Mouse (Mus musculus) granulocyte monocyte progenitor cell, adult 5-6 weeks (primary cell): ENCODE results near the gene Zswim4. TPM values are rescaled to one million over a fixed set of nuclear protein-coding genes. Genes with fewer than 3 reads are reported as not detected.

Experiments
- ATAC-seq: replicated peaks from 2 replicates; pipeline ENCODE4 v1.8.0; 2016; ENCODE audit warnings: mild to moderate bottlenecking, moderate TSS enrichment, inconsistent platforms; ENCODE audit not compliant: poor library complexity, severe bottlenecking
- total RNA-seq, 2 experiments: library from RNA; stranded (forward) in 1 of 2; stranded (reverse) in 1 of 2; fragments of 200-712, 200-1000 nt in 1 of 2; fragments of >200 nt in 1 of 2; fragmentation: Nextera tagmentation in 1 of 2; gene quantifications; 2 replicates each; pipeline ENCODE4 v1.2.3; 2014 to 2017

Gene Zswim4
- total RNA-seq, 2 experiments from 2014 or later, result 4.6 to 4.8 TPM

DNA sequence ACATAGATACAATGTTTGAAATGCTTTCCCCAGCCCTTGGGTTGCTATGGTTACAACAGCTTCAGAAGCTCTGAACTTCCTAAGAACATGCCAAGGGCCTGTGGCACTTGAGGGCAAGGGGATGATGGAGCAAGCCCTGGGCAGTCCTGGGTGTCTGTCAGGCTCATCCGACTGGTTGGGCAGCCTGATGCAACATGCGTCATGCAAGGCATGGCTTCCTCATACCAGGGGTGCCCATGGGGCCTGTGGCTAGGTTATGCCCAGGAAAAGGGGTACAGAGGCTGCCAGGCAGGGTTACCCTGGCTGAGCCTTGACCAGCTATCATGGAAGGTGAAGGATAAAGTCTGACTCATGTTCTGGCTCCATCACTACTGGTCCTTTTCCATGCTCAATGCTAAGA, 3.8 kb downstream of the Zswim4 start:
- ATAC-seq, result peak; percentile 31

DNA sequence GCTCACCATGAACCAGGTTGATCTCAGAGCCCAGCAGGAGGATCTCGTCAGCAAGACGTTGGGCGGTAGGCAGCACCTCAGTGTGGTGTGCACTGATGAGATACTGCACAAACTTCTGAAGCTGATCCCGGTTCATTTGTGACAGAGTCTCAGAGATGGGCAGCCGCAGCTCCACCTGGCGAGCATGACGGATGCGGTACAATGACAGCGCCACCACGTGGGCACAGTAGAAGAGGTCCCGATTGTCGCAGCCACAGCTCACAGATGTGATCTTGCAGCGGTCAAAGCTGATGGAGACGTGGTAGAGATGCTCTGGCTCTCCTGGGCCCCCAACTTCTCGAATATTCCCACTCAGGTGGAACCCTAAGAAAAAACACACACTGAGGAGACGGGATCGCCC, 6.1 kb downstream of the Zswim4 start:
- no peak for ATAC-seq

DNA sequence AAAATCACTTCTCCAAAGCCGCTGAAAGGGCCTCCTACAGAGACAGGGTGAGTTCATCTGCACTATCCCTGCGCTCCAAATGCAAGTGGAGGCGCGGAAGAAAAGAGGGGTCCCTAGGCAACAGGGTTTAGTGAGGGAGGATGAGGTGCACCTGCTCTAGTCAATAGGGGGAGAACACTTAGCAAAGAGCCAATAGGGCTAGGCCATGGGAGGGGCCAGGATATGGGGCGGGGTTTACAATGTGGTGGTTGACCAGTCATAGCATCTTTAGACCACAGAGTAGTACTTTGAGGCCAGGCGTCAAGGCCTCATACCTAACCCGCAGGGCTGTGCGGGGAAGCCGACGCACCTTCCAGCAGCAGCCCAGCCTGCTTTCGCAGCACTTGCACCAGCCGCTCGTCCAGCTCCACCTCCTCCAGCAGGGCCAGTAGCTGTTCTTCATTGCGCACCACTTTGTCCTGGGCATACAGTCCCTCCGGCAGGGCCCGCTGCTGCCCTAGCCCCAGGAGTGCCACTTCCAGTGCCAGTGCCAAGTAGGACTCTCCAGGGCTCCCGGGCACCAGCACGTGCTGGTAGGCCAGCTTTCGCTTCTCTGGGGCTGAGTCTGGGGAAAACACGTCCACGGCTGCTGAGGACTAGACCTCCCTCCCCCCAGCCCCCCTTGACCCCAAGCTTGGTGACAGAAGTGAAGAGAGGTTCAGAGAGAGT, 13.4 kb downstream of the Zswim4 start:
- peak; percentile 25; the same call in 1 of the 2 replicates for ATAC-seq

GRCm38 (mm10) chr8:84222566-84223165, 14.2 kb downstream of the Zswim4 start:
- peak; percentile 78 for ATAC-seq

DNA sequence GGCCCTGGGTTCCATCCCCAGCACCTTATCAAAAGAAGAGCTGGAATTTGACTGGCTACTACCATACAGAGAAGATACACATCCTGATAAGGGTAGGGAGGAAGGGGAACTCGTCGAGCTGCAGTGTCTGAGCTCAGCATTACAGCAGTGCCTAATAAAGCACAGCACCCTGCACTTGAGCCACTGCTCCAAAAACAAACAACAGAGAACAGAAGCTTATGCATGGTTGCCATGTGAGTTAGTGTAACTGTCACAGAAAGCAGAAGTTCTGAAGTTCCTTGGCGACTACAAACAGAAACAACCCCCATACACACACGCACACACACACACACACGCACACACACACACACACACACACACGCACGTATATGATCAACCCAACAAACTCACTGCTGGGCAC, 16.8 kb downstream of the Zswim4 start:
- ATAC-seq, result peak; percentile 68

DNA sequence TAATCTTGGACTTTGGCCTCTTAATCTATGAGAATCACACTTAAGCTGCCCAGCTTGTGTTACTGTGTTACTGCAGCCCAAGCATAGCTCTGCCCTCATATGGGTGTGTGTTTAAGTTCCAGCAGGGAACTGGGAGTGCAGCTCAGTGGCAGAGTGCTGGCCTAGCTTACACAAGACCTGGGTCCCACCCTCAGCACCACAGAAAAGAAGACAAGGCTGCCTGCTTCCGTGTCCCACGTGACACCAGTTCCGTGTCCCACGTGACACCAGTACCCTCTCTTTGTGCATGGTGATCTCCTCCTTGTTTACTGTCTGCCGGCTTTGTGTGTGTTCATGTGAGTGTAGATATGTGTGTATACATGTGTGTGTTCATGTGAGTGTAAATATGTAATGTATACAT, 18.7 kb downstream of the Zswim4 start:
- no peak for ATAC-seq

GRCm38 (mm10) chr8:84217206-84217605, 19.6 kb downstream of the Zswim4 start:
- ATAC-seq, result no peak

- ATAC-seq, result no peak
These were observed 23.6 kb downstream of the Zswim4 start for GRCm38 (mm10) chr8:84213277-84213676.

DNA sequence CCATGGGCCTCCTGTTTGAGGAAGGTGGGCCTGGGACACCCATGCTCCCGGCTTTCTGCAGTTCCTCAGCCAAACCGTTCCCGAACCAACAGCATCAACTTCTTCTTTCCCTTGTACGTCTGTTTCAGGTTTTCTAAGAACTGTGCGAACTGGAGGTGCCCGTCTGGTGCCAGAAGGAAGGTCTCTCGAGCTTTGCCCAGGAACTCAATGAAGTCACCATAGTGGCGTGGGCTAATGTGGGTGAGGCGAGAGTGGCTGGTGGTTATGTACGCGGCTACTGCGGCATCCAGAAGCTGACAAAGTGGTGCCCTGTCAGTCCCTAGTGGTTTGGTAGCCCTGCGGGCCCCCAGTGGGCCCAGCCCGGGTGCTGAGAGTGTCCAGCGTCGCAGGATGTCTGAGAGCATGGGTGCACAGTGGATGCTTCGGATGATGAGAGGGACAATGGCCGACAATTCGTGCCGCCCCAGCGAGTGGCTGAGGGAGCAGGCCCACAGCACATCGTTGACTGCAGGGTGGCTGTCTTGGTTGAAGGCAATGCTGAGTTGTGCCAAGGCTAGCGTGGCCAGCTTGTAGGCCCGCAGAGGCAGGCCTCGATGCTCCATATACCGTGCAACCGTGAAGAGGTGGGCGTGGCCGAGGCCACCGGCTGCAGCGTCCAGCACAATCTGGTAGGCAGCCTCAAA, 24.8 kb downstream of the Zswim4 start:
- ATAC-seq, result no peak

DNA sequence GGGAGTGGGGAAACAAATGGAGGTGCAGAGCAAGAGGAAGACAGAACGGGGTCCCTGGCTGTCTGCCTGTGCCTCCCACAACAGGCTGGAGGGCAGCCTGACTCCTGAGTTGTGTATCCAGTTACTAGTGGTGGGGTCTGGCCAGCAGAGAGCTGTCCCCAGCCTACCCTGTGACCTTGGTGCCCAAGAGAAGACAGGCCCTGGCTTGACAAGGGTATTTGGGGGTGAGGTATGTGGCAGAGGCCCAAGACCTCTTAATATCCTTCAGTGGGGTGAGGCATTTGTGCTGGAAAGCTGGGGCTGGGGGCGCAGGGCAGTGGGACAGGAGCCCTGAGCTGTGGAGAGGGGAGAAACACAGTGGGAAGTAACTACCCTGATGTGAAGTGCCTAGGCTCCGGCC, 25.7 kb downstream of the Zswim4 start:
- no peak for ATAC-seq

DNA sequence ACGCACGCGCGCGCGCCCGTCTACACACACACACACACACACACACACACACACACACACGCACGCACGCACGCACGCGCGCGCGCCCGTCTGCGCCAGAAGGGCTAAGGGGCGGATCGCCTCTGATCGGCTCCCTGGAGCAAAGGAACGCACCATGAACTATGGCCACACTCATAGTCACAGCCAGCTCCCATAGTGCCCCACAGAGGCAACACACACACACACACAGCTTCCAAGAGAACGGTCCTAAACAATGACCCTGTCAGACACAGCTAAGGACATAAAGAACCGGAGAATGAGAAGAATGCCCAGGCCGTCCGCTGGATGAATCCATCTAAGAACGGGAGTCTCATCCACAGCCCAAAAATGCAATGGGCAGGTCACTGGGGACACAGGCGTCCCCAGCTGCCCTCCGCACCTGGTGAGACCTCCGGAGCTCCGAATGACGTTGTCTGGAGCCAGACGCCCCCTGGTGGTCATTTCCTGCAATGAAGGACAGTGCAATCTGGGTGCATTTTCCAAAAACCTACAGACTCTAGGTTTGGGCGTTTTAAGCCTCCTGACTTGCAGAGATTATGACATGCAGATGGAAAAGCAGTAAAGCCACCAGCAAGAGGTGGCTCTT, 26.6 kb downstream of the Zswim4 start:
- ATAC-seq, result peak; percentile 42

DNA sequence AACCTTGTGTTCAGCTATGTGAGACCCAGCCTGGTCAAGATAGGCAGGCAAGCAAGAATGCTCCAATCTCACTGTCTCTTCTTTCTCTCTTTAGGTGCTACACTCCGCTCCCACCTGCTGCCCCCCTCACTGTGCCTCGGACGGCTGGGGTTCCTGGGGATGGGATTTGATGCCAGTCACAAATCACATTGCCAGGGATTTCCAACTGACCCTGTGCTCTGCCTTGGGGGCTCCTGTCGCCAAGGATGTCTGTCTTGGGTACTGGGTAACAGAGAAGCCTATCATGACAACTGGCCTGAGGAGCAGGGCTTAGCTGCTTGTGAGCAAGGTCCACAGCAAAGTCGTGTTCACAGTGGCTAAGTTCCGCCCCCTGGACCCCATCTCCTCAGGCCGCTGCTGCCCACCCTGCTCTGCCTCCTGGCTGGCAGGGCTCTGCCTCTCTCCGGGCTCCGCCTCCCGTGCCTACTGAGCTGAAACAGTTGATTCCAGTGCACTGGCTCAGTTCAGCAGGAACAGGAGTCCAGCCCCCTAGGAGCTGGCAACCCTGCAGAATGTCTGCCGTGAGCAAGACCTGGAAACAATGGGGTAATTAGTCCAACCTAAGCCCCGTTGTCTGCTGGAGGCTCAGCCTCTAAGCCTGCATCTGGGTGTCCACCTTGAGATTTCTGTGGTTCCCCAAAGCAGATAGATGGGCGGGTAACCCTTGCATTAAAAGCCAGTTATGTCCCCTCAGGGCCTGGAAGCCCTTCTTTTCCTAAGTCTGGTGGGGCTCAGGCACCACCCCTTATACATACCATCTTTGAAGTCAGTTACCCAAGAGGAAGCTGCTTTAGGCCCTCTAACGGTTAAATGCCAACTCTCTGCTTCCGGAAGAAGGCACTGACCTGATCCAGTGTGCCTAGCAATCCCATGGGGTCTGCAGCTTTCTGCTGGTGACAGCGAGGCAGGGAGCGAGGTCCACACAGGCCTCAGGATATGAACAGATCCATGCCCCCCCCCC, 28.2 kb downstream of the Zswim4 start:
- ATAC-seq, result peak; percentile 28

DNA sequence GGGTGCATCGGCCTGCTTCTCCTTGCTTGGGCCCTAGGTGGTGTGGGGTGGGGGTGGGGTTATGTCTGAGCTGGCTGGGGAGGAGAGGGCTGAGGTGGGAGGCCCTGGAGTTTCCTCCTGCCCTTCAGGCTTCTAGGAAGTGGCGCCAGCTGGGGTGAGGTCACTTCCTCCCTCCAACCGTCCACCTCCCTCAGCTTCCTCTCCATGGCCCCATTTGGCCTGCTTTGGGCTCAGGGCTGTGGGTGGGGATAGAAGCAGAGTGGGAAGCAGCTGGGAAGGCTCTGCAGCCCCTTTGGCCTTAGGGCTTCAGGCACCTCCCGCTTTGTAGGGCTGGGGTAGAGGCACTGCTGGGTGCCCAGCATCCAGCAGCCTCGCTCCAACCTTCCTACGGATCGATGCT, 29.0 kb downstream of the Zswim4 start:
- peak; percentile 54 for ATAC-seq

DNA sequence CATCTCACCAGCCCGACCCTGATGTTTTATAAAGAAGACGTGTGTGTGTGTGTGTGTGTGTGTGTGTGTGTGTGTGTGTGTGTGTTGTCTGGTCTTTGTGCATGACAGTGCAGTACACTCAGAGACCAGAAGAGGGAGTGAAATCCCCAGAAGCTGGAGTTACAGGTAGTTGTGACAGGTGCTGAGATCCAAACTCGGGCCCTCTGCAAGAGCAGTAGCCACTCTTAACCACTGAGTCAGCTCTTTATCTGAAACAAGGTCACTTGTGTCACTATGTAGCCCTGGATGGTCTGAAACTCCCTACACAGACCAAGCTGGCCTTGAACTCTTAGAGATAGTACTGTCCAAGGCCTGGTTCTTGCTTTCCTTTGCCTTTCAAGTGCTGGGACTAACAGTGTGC, 30.2 kb downstream of the Zswim4 start:
- ATAC-seq, result no peak

GRCm38 (mm10) chr8:84205073-84205472, 31.8 kb downstream of the Zswim4 start:
- no peak for ATAC-seq

GRCm38 (mm10) chr8:84203975-84204772, 32.7 kb downstream of the Zswim4 start:
- peak; percentile 30 for ATAC-seq

GRCm38 (mm10) chr8:84202938-84203917, 33.6 kb downstream of the Zswim4 start:
- ATAC-seq, result peak; percentile 26

DNA sequence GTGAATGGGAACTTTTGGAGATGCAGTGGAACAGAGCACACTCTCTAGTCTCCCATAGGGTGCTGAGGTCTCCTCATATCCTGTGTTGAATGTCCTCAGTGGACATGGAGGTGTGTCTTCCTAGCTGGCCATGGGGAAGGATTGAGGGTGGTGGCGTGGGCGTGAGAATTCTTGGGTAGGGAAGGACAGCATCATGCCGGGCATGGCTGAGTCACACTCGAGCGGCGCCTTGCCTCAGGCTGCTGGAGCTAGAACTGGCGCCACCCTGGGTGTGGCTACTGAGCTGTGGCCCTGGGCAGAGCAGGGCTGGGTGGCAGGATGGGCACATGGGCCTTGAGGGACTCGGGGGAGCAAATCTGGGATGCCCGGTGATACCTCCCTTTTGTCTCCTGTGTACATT, 34.4 kb downstream of the Zswim4 start:
- no peak for ATAC-seq
